In genomic region chr11:5753755-5754154, GRCm38 (mm10) we compare ENCODE assay signal across 22 mouse cellular contexts. TPM values are rescaled to one million over a fixed set of nuclear protein-coding genes. Genes with fewer than 3 reads are reported as not detected.
"Had no signal": no experiment of that assay in that cellular context is flagged by ENCODE, and none has a peak within 500 bp of the region (broad histone marks: within the 10 kb centered on the region; RNA-seq: fewer than 3 reads in every experiment).

No protein-coding gene starts in this region.

- H3K9me3 ChIP-seq: lung, embryonic 15.5 days; midbrain, embryonic 15.5 days had no signal

- H3K4me2 ChIP-seq: liver, embryonic 15.5 days; lung, embryonic 15.5 days; midbrain, embryonic 11.5 days; midbrain, embryonic 13.5 days; midbrain, embryonic 15.5 days; neural tube, embryonic 13.5 days; neural tube, embryonic 15.5 days had no signal

- H3K27me3 ChIP-seq: liver, embryonic 15.5 days; lung, embryonic 15.5 days; megakaryocyte, embryonic 14.5 days; midbrain, embryonic 13.5 days; midbrain, embryonic 15.5 days; neural tube, embryonic 13.5 days; neural tube, embryonic 15.5 days had no signal

- DNase-seq: liver, postnatal 0 days; lung, adult 2 months; lung, postnatal 14 days; lung, postnatal 36 days; right cerebral cortex, adult 18-20 months; right cerebral cortex, postnatal 25 days; right cerebral cortex, postnatal 4 days; spleen, adult 18-20 months; thymus, adult 18-20 months; thymus, postnatal 14 days; thymus, postnatal 4 days had no signal

- ATAC-seq: liver, postnatal 0 days; lung, postnatal 0 days; midbrain, embryonic 13.5 days; midbrain, embryonic 15.5 days had no signal

- H3K27ac ChIP-seq: liver, embryonic 15.5 days; lung, embryonic 15.5 days; macrophage; midbrain, embryonic 13.5 days; midbrain, embryonic 15.5 days; neural tube, embryonic 13.5 days; neural tube, embryonic 15.5 days had no signal

- H3K4me1 ChIP-seq: lung, embryonic 15.5 days; midbrain, embryonic 13.5 days; midbrain, embryonic 15.5 days; neural tube, embryonic 15.5 days had no signal

- H3K36me3 ChIP-seq: midbrain, embryonic 15.5 days had no signal

- H3K9ac ChIP-seq: liver, embryonic 15.5 days; liver, postnatal 0 days; lung, embryonic 15.5 days; midbrain, embryonic 13.5 days; midbrain, embryonic 15.5 days; neural tube, embryonic 13.5 days; neural tube, embryonic 15.5 days had no signal

- H3K4me3 ChIP-seq: liver, embryonic 15.5 days; lung, embryonic 15.5 days; megakaryocyte, embryonic 14.5 days; midbrain, embryonic 13.5 days; midbrain, embryonic 15.5 days; myocyte; neural tube, embryonic 13.5 days; neural tube, embryonic 15.5 days had no signal

RNA-seq across cellular contexts. Expression of gene Pgam2, which starts 49.8 kb away (rescaled TPM):
- polyA plus RNA-seq: macrophage had no signal
